Mouse (Mus musculus) stomach, embryonic 16.5 days (tissue): ENCODE measurements around the gene Dcun1d1. TPM values are rescaled to one million over a fixed set of nuclear protein-coding genes. Genes with fewer than 3 reads are reported as not detected.

Source experiments
- ATAC-seq: fragments of 200-750 bp; cut with Nextera tagmentation; 2 replicates; pipeline ENCODE4 v1.8.0; 2017; ENCODE audit warnings: moderate number of reproducible peaks, moderate TSS enrichment; ENCODE audit not compliant: insufficient read depth, low FRiP score
- H3K27ac ChIP-seq: fragments of 300-500 bp; sonication (generic); 2 replicates; pipeline ENCODE4 v1.5.1; 2014; ENCODE audit warnings: low read length
- H3K27me3 ChIP-seq: fragments of 300-500 bp; sonication (generic); 2 replicates; pipeline ENCODE4 v1.6.1; 2014; ENCODE audit warnings: low read length, control low read depth, mixed read lengths; ENCODE audit not compliant: control insufficient read depth, insufficient read depth
- H3K36me3 ChIP-seq: fragments of 300-500 bp; sonication (generic); 2 replicates; pipeline ENCODE4 v1.6.1; 2014; ENCODE audit warnings: low read length; ENCODE audit not compliant: control insufficient read depth, insufficient read depth
- H3K4me1 ChIP-seq: fragments of 300-500 bp; sonication (generic); 2 replicates; pipeline ENCODE4 v1.6.1; 2014; ENCODE audit warnings: low read length, control low read depth, mixed read lengths; ENCODE audit not compliant: control insufficient read depth, insufficient read depth
- H3K4me2 ChIP-seq: fragments of 300-500 bp; sonication (generic); 2 replicates; pipeline ENCODE4 v1.6.1; 2014; ENCODE audit warnings: low read depth, low read length, mixed read lengths
- H3K4me3 ChIP-seq: fragments of 300-500 bp; sonication (generic); replicated peaks from 2 replicates; pipeline ENCODE4 v1.5.1; 2014; ENCODE audit warnings: mild to moderate bottlenecking, low read length
- H3K9ac ChIP-seq: fragments of 300-500 bp; sonication (generic); 2 replicates; pipeline ENCODE4 v1.6.1; 2014; ENCODE audit warnings: low read length
- H3K9me3 ChIP-seq: fragments of 300-500 bp; sonication (generic); replicated peaks from 2 replicates; pipeline ENCODE4 v1.6.1; 2016; ENCODE audit warnings: low read length, control low read depth; ENCODE audit not compliant: control insufficient read depth
- WGBS: fragments of 180-500 bp; shearing (Covaris S2); extraction: QIAGEN DNeasy Blood & Tissue Kit; methylation state at CpG from one replicate; pipeline ENCODE4 v1.1.7; 2014; 5-methylcytosine and 5-hydroxymethylcytosine counted together
- polyA plus RNA-seq: library from polyadenylated mRNA; unstranded; fragments of >200 nt; fragmentation: Nextera tagmentation; extraction: Ambion mirVana; gene quantifications from 2 replicates; pipeline ENCODE4 v1.2.1, GENCODE M21; 2015

The Dcun1d1 gene
- polyA plus RNA-seq, 1 experiment from 2014 or later: 85.6 TPM

- 92% methylated on average over 5 of the region's 5 CpGs for WGBS
- Histone ChIP-seq H3K9me3 (no peaks in the 10 kb centered on the region), H3K36me3 (peaks cover 6% of the 10 kb centered on the region; the same call in 1 of the 2 replicates), H3K4me3 (no peak overlapping the region), H3K9ac (no peak overlapping the region), H3K4me1 (0 out of 2 replicates have a peak, but pooled peaks cover 4% of the 10 kb centered on the region), H3K27ac (no peak overlapping the region), H3K27me3 (no peaks in the 10 kb centered on the region), H3K4me2 (no peak overlapping the region)
- no peak for ATAC-seq
Observed at GRCm38 (mm10) chr3:35963921-35964320, 26.7 kb upstream of the Dcun1d1 start.

DNA sequence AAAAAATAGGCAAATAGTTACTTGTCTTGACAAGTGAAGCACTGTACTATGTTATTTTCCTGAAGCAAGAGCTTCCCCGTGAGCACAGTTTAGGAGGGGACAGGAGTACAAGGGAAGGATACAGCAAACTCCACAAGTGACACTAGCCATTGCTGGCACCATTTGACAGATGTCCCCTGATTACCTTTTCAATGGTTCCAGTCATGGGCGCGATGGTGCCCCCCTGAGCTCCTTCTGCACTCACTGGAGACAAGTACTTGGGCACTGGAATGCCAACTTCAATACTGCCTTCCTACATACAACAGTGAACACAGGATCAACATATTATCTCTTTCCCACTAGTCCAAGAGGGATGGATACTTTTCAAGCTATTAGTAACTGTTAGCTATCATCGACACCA is 26.2 kb upstream of the Dcun1d1 start:
- WGBS: 85% methylated on average over 4 of the region's 4 CpGs
- peaks cover 6% of the 10 kb centered on the region; the same call in 1 of the 2 replicates for H3K36me3 ChIP-seq
- H3K9me3 ChIP-seq: no peaks in the 10 kb centered on the region
- H3K4me3 ChIP-seq: no peak overlapping the region
- no peak overlapping the region for H3K9ac ChIP-seq
- ATAC-seq: no peak
- no peak overlapping the region for H3K27ac ChIP-seq
- no peak overlapping the region for H3K4me2 ChIP-seq
- H3K4me1 ChIP-seq: 0 out of 2 replicates have a peak, but pooled peaks cover 4% of the 10 kb centered on the region
- no peaks in the 10 kb centered on the region for H3K27me3 ChIP-seq

DNA sequence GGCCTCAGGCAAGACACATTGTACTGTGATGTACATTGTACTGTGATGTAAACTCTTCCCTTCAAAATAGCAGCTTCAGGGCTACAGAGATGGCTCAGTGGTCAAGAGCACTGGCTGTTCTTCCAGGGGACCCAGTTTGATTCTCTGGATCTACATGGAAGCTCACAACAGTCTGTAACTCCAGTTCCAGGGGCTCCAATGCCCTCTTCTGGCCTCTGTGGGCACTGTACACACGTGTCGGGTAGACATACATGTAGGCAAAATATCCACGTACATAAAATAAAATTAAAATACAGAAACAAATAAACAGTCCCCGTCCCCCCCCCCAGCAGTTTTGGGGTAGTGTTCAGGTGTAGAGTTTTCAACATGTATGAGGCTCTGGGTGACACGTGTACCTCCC is 25.7 kb upstream of the Dcun1d1 start:
- Histone ChIP-seq H3K4me1 (0 out of 2 replicates have a peak, but pooled peaks cover 4% of the 10 kb centered on the region), H3K27me3 (no peaks in the 10 kb centered on the region), H3K36me3 (peaks cover 6% of the 10 kb centered on the region; the same call in 1 of the 2 replicates), H3K4me3 (no peak overlapping the region), H3K9ac (no peak overlapping the region), H3K27ac (no peak overlapping the region), H3K4me2 (no peak overlapping the region), H3K9me3 (no peaks in the 10 kb centered on the region)
- 91% methylated on average over 5 of the region's 5 CpGs for WGBS
- no peak for ATAC-seq

DNA sequence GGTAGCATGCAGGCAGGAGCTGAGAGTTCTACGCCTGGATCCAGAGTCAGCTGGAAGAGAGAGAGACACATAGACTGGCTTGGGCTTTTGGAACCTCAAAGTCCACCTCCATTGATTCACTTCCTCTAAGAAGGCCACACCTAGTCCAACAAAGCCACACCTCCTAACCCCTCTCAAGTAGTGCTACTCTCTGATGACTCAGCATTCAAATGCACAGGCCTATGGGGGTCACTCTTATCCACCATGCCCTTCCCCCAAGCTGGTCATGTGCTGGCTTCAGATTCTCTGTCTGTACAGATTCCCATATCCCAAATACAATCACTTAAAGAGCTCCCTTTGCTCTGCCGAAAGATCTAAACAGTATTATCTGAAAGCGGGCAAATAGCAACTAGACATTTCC is 20.0 kb upstream of the Dcun1d1 start:
- Histone ChIP-seq H3K4me1 (no peaks in the 10 kb centered on the region), H3K4me3 (no peak overlapping the region), H3K4me2 (no peak overlapping the region), H3K36me3 (no peaks in the 10 kb centered on the region; the same call in 1 of the 2 replicates), H3K9ac (no peak overlapping the region), H3K27ac (no peak overlapping the region), H3K27me3 (no peaks in the 10 kb centered on the region), H3K9me3 (no peaks in the 10 kb centered on the region)
- no peak for ATAC-seq
- 93% methylated on average over 3 of the region's 3 CpGs for WGBS

DNA sequence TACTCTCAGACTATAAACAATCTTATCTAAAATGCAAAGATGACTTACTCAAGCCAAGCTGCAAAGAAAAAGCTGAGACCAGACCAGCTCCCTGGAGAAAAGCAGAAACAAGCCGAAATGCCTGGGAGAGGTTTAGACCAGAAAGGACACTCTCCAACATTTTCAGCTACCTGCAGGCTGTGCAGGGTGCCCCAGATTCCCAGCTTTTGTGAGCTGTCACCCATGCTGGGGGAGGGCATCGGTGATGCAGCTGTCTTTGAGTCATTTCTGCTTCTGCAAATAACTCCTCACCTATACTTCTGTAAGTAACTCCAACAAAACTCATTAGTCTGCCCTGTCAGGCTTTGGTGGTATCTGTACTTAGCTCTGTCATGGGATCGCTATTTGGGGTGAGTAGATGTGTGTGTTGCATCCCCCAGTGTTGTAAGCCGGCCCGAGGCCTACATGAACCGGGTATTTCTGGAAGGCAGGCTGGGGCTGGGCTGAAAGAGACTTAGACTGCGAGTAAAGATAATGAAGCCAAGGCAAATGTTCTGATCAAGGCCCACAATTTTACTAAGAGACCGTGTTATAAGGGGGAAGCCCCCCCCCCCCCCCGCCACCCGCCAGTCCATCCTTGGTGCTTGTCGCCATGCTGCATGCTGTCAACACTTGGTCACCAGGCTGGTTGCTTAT is 17.8 kb upstream of the Dcun1d1 start:
- H3K36me3 ChIP-seq: no peaks in the 10 kb centered on the region; the same call in 1 of the 2 replicates
- H3K9me3 ChIP-seq: no peaks in the 10 kb centered on the region
- no peaks in the 10 kb centered on the region for H3K4me1 ChIP-seq
- H3K4me2 ChIP-seq: no peak overlapping the region
- ATAC-seq: no peak
- no peak overlapping the region for H3K4me3 ChIP-seq
- H3K27ac ChIP-seq: no peak overlapping the region
- no peak overlapping the region for H3K9ac ChIP-seq
- H3K27me3 ChIP-seq: no peaks in the 10 kb centered on the region
- WGBS: 92% methylated on average over 11 of the region's 11 CpGs

DNA sequence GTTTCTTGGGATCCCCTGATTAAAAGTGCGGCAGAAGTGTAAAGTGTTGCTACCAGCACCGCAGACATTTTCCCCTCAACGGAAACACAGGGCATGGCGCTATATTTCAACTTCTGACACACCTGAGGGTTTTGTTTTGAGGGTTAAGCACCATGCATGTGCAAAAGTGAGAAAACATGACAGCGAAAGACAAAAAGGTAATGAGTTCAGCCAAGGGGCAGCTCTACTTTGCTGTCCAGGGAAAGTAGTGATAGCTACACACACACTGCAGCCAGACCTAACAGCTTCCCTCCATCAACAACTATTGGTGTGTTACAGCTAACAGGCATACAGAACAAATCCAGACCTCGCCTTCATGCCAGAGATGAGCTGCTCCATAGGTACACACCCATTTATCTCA is 16.6 kb upstream of the Dcun1d1 start:
- Histone ChIP-seq H3K4me3 (no peak overlapping the region), H3K4me1 (no peaks in the 10 kb centered on the region), H3K27me3 (no peaks in the 10 kb centered on the region), H3K9me3 (no peaks in the 10 kb centered on the region), H3K27ac (no peak overlapping the region), H3K9ac (no peak overlapping the region), H3K36me3 (no peaks in the 10 kb centered on the region), H3K4me2 (no peak overlapping the region)
- ATAC-seq: no peak
- 78% methylated on average over 6 of the region's 6 CpGs for WGBS

DNA sequence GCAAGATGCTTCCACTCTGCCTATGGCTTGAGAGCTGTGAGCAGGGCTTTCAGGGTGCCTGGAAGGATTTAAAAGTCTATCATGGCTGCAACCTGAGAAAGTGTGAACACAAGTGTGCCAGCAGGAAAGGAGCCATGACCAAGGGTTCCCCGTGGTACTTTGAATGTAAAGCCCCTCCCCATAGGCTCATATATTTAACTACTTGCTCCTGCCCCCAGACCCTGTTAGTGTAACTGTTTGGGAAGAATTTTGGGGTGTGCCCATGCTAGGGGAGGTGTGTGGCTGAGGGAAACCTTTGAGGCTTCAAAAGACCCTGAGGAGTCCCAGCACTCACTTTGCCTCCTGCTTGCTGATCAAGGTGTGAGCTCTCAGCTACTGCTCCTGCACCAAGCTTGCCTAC is 15.9 kb upstream of the Dcun1d1 start:
- Histone ChIP-seq H3K4me3 (no peak overlapping the region), H3K9ac (no peak overlapping the region), H3K4me1 (no peaks in the 10 kb centered on the region), H3K27me3 (no peaks in the 10 kb centered on the region), H3K9me3 (no peaks in the 10 kb centered on the region), H3K27ac (no peak overlapping the region), H3K36me3 (no peaks in the 10 kb centered on the region), H3K4me2 (no peak overlapping the region)
- 46% methylated on average over 1 of the region's 1 CpGs for WGBS
- ATAC-seq: no peak

DNA sequence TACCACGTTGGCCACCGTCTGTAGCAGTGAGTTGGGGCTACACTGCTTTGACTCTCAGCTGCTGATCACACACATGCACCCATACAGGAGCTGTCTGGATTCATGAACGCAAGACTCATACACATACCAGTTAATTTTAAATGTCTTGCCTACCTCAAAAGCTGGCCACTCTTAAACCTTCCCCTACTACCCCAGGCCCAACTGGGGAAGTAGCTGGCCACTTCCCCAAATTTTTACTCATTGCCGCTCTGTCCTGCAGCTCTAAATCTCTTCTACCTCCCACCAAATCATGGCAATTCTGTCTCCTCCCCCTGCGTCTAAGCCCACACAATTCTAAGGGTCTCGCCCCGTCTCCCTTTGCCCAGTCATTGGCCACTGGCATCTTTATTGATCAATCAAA is 11.0 kb upstream of the Dcun1d1 start:
- no peaks in the 10 kb centered on the region for H3K27me3 ChIP-seq
- no peaks in the 10 kb centered on the region for H3K36me3 ChIP-seq
- H3K4me3 ChIP-seq: no peak overlapping the region
- 87% methylated on average over 7 of the region's 7 CpGs for WGBS
- no peak overlapping the region for H3K27ac ChIP-seq
- no peak overlapping the region for H3K9ac ChIP-seq
- H3K9me3 ChIP-seq: no peaks in the 10 kb centered on the region
- H3K4me2 ChIP-seq: no peak overlapping the region
- no peak for ATAC-seq
- H3K4me1 ChIP-seq: no peaks in the 10 kb centered on the region

DNA sequence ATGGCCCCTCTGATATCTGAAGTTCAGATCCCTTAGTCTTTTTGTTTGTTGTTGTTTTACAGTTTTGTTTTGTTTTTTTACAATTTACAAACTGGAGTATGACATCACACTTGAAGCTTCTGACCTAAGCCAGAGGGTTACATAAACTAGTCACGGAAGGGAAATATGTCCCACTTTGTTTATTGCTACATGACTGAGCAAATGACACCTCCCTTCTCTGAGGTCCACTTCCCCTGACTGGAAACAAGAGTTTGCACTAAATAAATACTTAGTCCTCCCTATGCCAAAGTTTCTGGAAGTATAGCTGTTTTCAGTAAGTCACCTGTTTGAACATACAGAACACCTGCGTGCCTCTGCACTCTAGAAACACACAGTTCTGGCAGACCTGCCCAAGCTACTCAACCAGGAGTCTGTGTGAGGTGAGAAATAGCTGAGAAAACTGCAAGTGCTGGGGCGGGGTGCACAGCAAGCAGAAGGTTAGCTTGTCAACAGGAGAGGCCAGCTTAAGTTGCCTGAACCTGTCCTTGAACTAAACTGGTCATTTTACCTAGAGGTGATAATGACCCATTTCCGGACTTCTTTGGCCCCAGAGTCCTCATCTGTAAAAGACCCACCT is 3.4 kb upstream of the Dcun1d1 start:
- no peak for ATAC-seq
- no peaks in the 10 kb centered on the region for H3K9me3 ChIP-seq
- H3K27ac ChIP-seq: no peak overlapping the region
- H3K36me3 ChIP-seq: no peaks in the 10 kb centered on the region
- 78% methylated on average over 4 of the region's 4 CpGs for WGBS
- H3K4me1 ChIP-seq: no peaks in the 10 kb centered on the region
- no peak overlapping the region for H3K9ac ChIP-seq
- H3K4me3 ChIP-seq: no peak overlapping the region
- H3K27me3 ChIP-seq: no peaks in the 10 kb centered on the region
- no peak overlapping the region for H3K4me2 ChIP-seq
